Mouse (Mus musculus) liver, embryonic 14.5 days (tissue): ENCODE measurements at regions not wholly inside any gene's neighbourhood (a gene's known extent, or its start where the extent isn't known, plus 50 kb on each side); places are given as distances from the start of the nearest gene placed in this dataset.

Experiments
- CTCF ChIP-seq: IDR thresholded peaks from 2 replicates; pipeline ENCODE4 v1.5.1; 2016; ENCODE audit warnings: antibody characterized with exemption, low read depth, control low read depth
- EP300 ChIP-seq: IDR thresholded peaks from 2 replicates; pipeline ENCODE4 v1.6.1; 2016; ENCODE audit warnings: antibody characterized with exemption, low read depth

DNA sequence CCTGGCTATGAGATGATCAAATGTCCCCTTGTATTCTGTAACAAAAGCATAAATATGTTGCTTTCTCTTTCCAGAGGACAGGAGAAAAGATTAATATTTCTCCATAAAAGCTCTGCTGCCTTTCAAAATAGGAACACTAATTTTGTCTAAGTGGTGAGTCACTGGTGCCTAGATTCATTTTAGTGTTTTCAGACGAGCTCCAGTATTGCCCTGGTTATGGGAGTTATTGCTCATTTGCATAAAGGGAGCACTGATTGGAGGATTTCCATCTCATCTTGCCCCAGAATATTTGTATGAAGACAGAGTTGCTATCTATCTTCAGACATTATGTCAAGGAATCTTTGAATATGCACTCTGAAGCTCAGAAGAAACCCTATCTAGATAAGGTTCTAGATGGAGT, 682.4 kb upstream of the Gm19410 start:
- TF ChIP-seq CTCF = no peak
- no peak for TF ChIP-seq EP300
